Mouse (Mus musculus): Measurements from ENCODE around the gene Bola1.
A peak's percentile ranks its signal among the peaks of the same experiment; 100 is the strongest.
"Not testable (repeated sequence)": the region's sequence is repeated elsewhere in the genome, so short reads cannot be mapped to it uniquely, and the experiment has no call there.

The Bola1 gene

DNA sequence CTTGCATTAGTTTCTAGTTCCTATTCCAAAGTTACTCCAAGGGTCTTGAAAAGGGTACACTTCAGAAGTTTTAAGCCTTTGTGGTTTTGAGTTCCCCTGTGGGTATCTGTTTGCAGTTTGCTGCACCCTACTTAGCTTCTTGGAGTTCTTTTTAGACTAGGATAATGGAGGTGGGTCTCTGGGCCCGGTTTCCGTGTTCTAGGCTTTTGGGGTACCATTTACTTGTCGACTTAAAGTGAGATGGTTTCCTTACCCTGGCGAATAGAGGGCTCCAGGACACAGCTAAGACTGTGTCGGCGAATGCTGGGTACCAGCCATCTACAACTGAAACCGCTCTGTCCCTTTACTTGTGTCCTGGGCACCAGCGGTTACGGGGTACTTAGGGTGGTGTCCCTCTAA is 2.1 kb upstream of the Bola1 start:
- peak in 1 of 2 experiments; percentile 30 for DNase-seq

DNA sequence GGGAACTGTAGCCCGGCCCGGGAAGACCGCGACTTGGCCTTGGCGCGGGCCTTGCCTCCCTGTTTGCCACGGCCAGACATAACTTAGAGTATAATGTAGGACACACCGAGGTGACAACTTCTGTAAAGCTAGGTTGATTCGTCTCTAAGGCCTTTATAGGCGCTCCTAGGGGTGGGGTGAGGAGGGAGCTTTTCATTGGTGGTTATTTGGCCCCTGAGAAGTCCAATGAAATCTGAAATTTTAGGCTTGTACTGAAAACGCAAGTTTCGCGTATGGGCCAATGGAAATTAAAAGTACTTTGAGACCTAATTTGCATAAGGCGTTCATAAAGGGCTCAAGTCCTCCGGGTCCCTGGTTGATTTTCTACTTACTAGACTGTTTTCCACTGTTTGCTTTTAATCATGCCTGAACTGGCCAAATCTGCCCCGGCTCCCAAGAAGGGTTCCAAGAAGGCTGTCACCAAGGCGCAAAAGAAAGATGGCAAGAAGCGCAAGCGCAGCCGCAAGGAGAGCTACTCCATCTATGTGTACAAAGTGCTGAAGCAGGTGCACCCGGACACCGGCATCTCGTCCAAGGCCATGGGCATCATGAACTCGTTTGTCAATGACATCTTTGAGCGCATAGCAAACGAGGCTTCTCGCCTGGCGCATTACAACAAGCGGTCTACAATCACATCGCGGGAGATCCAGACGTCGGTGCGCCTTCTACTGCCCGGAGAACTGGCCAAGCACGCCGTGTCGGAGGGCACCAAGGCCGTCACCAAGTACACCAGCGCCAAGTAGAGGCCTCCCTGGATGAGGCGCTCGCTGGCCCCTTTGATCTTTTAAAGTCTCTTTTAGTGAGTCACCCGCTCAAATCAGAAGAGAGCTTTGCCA is 1.5 kb upstream of the Bola1 start, which contains the start of the genes Hist2h2ac and Hist2h2be:
Gene Hist2h2ac (minus strand): TSS at position 116 of the 875 bp plus-strand sequence.
Gene Hist2h2be (plus strand): TSS at position 355 of the 875 bp plus-strand sequence.
- DNase-seq: peak; percentile 73 to 83

DNA sequence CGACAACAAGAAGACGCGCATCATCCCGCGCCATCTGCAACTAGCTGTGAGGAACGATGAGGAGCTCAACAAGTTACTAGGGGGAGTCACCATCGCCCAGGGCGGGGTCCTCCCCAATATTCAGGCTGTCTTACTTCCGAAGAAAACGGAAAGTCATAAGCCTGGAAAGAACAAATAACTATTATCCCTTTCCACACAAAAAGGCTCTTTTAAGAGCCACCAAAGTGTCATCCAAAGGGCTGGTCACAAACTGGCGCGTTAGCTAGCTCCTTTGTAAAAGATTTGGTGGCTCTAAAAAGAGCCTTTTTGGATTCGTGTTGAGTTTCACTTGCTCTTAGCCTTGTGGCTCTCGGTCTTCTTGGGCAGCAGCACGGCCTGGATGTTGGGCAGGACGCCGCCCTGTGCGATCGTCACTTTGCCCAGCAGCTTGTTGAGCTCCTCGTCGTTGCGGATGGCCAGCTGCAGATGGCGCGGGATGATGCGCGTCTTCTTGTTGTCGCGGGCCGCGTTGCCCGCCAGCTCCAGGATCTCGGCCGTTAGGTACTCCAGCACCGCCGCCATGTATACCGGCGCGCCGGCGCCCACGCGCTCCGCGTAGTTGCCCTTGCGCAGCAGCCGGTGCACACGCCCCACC is 739 bp upstream of the Bola1 start:
- not testable (repeated sequence) for DNase-seq

DNA sequence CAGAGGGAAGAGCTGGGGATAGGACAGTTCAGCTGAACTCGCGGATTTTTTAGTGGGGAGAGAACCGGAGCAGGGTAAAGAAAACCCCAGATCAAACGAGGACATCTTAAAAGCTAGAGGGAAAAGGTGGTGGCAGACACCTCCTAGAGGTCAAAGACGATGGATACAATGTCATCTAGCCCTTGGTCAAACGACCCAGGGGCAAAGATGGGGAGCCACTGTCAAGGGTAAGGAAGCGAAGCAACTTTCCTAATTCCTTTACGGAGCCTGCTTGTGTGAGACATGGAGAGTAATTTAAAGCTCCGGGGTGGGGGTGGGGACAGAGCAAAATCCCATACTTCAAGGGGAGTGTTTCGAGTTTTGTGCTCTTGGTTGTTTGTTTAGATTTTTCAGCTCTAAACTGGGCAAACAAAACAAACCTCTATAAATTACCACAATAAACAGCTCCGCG is 293 bp downstream of the Bola1 start:
- peak; percentile 46 to 57 for DNase-seq

DNA sequence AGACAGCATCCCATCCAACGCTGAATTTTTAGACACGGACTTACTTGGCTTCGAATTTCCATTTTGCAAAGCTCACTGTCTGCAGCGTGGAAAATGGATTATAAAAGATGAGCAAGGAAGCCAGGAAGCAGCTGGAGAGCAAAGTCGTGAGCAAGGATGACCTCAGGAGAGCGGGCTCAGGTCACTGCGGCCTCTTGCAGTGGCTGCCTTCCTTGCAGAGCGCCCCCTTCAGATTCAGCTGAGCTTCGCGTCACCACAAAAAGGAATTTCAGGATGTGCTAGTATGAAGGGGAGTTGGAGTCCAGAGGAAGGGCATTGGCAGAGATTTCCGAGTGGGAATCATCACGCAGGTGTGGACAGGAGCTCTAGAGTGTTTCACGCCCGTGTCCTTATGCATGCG is 10.3 kb downstream of the Bola1 start:
- peak in 1 of 2 experiments; percentile 45 for DNase-seq

DNA sequence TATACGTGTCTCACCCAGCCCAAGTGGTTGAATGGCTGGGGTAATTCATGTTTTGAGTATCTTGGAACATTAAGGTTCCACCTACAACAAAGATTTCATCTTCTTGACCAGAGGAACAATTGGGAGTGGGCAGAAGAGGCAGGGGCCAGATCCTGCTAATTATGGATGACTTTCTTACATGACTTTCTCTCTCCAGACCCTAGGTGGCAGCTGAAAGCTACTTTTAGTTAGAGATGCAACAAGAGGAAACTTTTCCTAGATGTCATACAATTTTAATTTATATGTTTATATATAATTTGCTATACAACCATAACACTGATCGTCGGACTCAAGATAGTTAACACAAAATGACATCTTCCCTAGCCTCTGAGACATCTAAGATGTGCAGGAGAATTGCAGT is 11.7 kb downstream of the Bola1 start:
- DNase-seq: no peak

DNA sequence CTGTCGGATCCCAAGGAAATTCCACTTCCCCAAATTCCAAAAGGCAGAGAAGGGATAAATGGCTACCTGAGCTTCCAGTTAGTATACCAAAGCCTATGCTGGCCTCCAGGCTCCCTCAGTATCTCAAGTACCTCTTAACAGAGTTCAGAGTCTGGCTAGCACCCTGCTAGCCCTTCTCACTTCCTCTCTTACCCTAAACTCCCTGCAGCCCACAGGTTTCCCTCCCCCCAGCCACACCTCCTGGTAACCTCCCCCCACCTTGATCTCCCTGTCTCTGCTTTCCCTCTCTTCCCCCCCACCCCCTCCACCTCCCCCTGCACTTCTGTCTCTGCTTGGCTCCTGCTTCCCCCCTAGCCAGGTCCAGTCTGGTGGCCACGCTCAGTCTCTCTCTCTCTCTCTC is 19.8 kb downstream of the Bola1 start:
- DNase-seq: no peak

DNA sequence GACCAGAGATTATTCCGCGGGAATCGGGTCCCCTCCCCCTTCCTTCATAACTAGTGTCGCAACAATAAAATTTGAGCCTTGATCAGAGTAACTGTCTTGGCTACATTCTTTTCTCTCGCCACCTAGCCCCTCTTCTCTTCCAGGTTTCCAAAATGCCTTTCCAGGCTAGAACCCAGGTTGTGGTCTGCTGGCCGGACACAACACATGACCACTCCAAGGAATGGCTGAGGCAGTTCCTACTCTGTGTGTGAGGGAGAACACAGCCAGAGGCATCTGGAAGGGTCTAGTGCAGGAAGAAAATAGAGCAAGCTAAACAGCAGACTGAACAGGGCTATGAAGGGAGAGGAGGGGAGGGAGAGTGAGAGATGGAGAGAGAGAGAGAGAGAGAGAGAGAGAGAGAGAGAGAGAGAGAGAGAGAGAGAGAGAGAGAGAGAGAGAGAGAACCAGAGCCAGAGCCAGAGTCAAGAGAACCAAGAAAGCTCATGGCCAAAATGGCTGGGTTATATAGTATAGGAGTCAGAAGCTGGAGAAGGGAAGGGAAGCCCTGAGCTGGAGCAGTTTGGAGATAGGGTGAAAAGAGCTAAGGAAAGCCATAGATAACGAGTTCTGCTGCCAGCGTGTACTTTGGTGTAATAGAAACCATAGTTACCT is 20.8 kb downstream of the Bola1 start:
- not testable (repeated sequence) for DNase-seq

DNA sequence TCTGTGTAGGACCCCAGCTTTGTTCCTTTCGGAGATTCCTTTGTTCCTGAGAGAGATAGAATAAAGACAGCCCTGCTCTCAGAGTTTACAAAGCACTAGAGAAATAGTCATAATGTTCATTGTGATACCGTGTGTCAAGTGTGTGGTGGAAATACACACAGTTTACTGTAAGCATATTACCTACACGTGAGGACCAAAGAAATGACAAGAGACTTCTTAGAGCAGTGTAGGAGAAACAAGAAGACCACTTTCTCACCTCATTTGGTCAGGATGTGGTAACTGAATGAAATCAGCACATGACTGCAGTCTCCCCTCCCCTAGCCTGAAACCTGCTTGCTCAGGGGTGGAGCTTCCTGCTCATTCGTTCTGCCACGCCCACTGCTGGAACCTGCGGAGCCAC is 21.3 kb downstream of the Bola1 start:
- DNase-seq: no peak

DNA sequence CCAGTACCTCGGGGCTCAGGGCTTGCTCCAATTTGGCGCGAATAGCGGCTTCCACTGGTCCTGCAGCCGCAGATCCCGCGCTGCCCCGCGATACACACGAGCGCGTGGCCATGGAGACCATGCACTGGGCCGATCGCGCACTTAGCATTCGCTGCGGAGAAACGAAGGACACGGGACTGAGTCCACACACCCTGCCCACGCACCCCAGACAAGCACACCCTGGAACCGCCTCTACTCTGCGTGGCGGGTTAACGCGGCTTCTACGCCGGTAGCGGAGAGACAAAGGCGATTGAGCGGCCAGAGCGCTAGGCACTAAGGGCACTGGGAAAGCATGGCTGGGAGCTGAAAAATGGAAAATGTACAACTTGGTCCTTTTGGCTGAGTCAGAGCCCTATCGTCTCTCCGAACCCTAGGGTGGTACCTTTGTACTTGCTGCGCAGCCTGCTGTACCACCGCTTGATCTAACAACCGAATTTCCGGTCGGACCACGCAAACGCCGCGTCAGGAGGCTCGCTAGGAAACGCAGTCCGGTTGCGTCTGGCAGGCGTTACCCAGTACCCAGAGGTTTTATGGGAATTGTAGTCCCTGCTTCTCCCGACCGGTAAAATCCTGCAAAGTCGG is 22.3 kb downstream of the Bola1 start:
- DNase-seq: peak; percentile 90 to 92

DNA sequence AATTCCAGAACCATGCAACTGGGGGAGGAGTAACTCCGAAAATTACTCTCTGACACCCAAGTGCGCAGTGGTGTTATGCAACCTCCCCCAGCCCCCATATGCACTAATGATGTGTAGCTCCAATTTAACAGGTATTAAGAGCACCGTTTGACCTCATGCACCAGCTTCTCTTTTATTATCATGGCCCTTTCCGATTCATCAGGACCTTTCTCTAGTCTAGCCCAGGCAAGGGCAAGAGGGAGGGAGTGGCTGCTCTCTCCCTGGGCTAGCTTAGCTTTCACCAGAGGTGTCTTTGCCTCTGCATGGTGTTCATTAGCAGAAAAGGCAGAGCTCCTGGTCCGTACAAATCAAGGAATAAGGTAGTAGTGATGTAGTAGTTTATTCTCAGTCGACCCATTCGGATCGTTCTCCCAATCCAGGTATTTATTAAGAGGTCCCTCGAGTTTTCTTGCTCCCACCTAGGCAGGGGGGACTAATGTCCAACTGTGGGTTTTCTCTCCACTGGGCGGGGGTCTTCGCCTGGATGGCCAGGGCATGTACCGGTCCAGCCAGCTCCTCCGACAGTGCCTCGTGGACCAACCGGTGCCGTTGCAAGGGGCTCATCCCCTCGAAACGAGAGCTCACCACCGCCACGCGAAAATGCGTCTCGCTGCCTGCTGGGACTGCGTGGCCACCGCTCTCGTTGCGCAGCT is 22.9 kb downstream of the Bola1 start:
- no peak for DNase-seq

DNA sequence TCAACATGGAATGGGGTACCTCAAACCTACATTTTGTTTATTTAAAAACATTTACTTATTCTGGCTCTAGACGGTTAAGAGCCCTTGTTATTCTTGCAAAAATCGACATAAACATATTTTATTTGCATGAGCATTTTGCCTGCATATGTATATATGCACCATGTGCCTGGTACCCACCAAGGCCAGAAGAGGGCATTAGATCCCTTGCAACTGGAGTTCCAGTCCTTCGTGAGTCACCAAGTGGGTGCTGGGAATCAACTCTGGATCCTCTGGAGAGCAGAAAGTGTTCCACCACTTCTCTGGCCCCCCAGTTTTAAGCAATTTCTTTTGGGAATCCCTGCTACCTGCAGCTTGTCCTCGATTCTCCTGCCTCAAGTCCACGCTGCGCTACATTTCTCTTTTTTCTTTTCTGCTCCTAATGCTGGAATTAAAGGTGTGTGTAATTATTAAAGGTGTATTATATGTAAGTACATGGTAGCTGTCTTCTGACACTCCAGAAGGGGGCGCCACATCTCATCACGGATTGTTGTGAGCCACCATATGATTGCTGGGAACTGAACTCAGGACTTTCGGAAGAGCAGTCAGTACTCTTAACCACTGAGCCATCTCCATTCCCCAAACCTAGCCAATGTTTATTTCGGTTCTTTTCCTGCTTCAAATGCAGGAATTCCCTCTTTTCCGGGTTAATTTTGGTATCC is 23.7 kb downstream of the Bola1 start:
- peak; percentile 45 to 68 for DNase-seq

DNA sequence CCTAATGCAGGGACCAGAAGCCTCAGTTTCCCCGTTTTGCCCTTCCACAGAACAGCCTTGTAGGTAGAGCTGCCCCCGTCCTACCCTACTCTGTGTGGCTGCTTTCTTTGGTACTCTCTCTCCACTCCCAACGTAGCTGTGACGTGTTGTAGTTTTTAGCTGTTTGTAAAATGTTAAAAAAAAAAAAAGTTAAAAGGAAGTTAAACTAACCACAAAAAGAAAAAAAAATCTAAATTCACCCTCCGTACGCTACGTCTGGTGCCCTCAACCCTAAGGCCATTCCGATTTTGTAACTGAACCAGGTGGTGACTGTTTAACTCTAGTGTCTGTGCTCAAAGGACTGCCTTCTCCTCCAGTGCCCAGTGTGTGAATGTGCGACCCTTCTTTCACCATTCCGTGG is 24.5 kb downstream of the Bola1 start:
- DNase-seq: no peak

DNA sequence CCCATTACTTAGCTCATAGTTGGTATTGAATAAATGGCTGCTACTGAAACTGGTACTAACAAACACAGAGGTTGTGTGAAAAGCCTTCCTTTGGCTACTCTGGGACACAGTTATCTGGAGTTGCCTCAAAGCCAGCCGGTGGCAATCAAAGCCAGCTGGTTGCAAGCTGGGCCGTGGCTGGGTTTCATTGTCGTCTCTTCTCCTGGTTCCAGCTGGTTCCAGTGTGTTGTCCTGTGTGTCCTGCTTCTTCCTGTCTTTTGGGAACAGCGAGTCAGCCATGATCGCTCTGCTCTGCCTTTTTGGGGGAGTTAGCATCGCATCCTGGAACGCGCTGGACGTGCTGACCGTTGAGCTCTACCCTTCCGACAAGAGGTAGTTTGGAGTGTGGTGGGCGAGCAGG is 26.5 kb downstream of the Bola1 start:
- no peak for DNase-seq

DNA sequence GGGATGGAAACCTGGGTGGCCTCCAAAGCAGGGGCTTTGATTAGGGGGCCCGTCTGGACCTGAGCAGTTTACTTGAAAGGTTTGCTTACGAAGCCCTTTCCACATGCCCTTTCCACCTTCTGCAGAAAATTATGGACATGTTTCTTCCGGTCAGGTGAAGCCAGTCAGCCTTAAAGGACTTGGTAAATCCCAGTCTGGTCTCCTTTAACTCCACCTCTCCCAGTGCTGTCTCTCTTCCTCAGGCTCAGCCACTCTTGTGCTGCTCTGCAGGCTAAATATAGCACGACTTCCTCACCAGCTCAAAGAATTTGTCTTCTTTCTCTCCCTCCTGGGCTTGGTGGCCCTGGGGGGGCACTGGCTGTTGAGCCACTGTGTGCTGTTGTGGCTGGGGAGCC is 37.1 kb downstream of the Bola1 start:
- peak in 1 of 2 experiments; percentile 54 for DNase-seq

DNA sequence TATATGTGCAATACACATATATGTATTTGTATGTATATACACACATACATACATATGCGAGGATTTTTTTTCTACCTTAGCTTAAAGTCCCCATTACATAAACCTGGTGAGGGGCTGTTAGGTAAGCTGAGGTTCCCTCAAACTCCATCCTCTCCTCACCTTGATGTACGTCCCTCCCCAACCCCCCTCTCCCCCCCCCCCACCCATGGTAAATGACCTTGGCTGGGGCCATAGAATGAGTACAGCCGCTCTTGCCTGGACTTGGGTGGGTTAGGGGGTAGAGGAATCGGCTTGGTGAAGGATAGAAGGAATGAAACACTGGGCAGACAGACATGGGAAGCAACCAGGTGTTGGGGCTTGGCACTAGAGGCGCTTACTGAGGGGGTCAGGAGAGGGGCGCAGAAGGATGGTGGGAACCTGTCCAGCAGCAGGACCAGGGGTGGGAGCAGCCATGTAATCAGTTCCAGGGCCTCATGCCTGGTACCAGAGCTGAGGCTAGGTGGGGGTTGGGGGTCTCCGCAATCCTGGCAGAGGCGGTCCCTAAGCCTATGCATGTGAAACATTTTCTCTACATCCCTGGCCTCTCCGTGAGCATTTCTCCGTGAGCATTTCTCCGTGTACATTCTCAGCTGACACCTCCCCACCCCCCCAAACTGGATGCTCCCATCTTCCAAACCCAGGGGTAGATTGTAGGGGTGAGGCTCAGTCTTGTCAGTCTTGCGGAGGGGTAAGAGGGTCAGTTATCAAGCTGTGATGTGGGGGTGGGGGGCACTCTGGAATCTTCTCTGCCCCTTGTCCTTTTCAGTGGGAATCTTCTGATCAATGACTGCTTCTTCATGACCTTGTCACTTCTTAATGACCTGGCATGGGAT is 37.8 kb downstream of the Bola1 start:
- peak; percentile 64 to 73 for DNase-seq

DNA sequence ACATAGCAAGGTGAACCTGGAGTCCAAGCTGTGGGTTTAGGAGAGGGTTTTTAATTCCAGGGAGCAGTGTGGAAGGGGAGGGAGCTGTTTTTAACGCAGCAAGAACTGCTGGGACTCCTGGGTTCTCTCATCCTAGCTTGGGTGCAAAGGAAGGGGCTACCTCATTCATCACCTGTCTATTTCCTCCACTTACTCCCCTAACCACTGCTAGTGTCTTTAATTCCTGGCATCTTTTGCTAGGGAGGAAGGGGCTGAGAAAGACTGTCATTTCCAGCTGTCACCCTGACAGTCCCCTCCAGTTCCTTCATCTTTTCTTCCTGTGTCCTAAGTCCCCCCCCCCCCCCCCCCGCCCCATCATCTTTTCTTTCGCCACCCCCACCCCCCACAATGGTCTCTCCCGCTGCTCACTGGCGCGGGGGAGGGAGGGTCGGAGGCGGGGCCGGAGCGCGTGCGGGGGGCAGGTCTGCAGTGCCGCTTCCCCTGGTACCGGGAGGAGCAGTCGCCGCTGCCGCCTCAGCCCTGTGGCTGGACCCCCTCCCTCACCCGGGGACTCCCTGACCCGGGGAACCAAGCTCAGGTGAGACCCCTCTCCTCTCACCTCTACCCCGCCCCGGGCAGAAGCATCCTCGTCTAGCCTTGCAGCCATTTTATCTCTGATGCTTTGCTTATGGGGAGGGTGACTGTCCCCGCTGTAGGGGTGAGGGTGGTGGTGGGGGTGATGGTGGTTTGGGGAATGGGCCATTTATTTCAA is 38.6 kb downstream of the Bola1 start, which contains the start of gene Sv2a:
Gene Sv2a (plus strand): TSS at position 425 of the 751 bp plus-strand sequence.
- peak; percentile 89 to 92 for DNase-seq

DNA sequence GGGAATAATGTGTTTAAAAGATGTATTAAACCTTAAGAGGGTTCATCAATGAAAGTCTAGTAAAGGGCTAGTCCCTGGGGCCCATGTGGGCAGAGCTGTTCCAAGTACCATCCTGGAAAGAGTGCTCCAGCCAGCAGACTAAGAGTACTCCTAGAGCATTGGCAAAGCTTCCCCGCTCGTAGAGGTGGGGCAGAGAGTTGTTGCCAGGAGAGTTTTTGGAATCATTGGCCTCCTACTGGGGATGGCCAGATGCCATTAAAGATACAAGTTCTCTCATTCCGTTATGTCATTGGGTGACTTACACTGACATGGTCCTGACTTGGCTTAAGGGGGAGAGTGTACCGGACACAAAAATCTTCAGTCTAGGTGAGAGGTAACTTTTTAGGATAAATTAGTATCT is 40.0 kb downstream of the Bola1 start:
- peak; percentile 69 to 76 for DNase-seq

DNA sequence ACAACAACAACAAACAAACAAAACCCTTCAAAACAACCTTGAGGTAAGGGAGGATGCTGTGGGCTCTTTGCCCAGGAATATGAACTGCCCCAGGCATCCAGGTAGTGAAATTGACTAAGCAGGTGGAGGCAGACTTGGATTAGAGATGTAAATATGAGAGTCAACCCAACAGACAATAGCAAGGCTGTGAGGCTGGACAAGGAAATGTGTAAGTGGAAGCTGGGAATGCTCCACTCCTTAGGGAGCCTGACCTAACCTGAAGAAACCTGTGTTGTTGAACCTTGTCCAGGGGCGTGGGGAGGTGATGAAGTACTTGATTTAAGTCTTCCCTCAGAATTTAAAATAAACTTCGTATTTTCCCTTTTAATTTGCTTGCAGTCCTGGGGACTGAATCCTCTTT is 40.6 kb downstream of the Bola1 start:
- no peak for DNase-seq

DNA sequence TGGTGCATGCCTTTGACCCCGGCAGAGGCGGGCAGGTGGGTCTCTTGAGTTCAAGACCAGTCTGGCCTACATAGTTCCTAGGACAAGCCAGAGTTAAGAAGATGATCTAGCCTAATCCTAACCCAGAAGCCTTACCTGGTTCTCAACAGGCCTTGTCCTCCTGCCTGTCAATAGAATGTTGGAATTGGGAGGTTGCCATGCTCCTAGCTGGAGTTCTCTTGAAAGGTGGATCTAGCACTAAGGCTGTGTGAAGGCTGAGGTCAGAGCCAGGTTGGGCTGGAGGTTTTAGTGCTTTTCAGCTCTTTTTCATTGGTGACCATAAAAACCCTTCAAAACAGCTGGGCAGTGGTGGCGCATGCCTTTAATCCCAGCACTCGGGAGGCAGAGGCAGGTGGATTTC is 41.1 kb downstream of the Bola1 start:
- DNase-seq: no peak
